Mouse (Mus musculus) CH12.LX (cell line): ENCODE measurements around the gene Tgfbi. TPM values are rescaled to one million over a fixed set of nuclear protein-coding genes. Genes with fewer than 3 reads are reported as not detected.

Source experiments
- DNase-seq: peaks from one replicate; pipeline ENCODE4 v3.0.0-alpha.2; 2013; ENCODE audit errors: extremely low read depth
- H3K27ac ChIP-seq: 2 replicates; pipeline ENCODE4 v1.5.1; 2012; ENCODE audit warnings: low read depth, mild to moderate bottlenecking, control low read depth, moderate library complexity; ENCODE audit not compliant: insufficient read depth
- H3K27me3 ChIP-seq: replicated peaks from 2 replicates; pipeline ENCODE3; 2012; ENCODE audit warnings: inconsistent platforms
- H3K36me3 ChIP-seq, 2 experiments: replicated peaks in 1 of 2; 2 replicates each; pipeline versions ENCODE3 to v1.6.1; 2012; ENCODE audit warnings: inconsistent platforms in 1 of 2, low read length in 1 of 2, mild to moderate bottlenecking in 1 of 2, mixed read lengths in 1 of 2, moderate library complexity in 1 of 2; ENCODE audit not compliant: control insufficient read depth in 1 of 2, insufficient read depth in 1 of 2
- H3K4me1 ChIP-seq, 2 experiments: 2 replicates each; pipeline ENCODE4 v1.6.1; 2012; ENCODE audit warnings: inconsistent platforms in 1 of 2, moderate library complexity in 1 of 2; ENCODE audit not compliant: insufficient read depth in 2 of 2, control insufficient read depth in 1 of 2
- H3K4me2 ChIP-seq: 2 replicates; pipeline ENCODE4 v1.6.1; 2012; ENCODE audit warnings: low read depth, mild to moderate bottlenecking, control low read depth; ENCODE audit not compliant: poor library complexity, insufficient read depth, severe bottlenecking
- H3K4me3 ChIP-seq, 3 experiments: fragments of 150-350 bp in 1 of 3; sonication (generic) in 1 of 3; replicated peaks in 1 of 3; 2 replicates each; pipeline versions ENCODE3 to v1.5.1; 2011 to 2012; ENCODE audit warnings: low read depth in 2 of 3, low read length in 2 of 3, mild to moderate bottlenecking in 2 of 3, moderate library complexity in 2 of 3, control low read depth in 1 of 3, improper control_type of control experiment in 1 of 3, inconsistent platforms in 1 of 3, mixed read lengths in 1 of 3; ENCODE audit not compliant: poor library complexity in 1 of 3
- H3K79me2 ChIP-seq: replicated peaks from 2 replicates; pipeline ENCODE4 v1.6.1; 2012; ENCODE audit warnings: mild to moderate bottlenecking, moderate library complexity; ENCODE audit not compliant: control insufficient read depth, poor library complexity, insufficient read depth, severe bottlenecking; ENCODE audit errors: extremely low read depth
- H3K9ac ChIP-seq: 2 replicates; pipeline ENCODE4 v1.6.1; 2012; ENCODE audit warnings: low read depth, mild to moderate bottlenecking, control low read depth, moderate library complexity; ENCODE audit not compliant: insufficient read depth
- H3K9me3 ChIP-seq: replicated peaks from 2 replicates; pipeline ENCODE3; 2012; ENCODE audit warnings: low read length, inconsistent platforms, mixed read lengths
- CHD1 ChIP-seq: IDR thresholded peaks from 2 replicates; pipeline ENCODE4 v1.6.1; 2012; ENCODE audit warnings: low read depth, low read length, improper control_type of control experiment, inconsistent platforms
- CTCF ChIP-seq, 2 experiments: IDR thresholded peaks in 1 of 2; conservative IDR thresholded peaks in 1 of 2; 2 replicates each; pipeline ENCODE4 v1.5.1; 2011 to 2012; ENCODE audit warnings: low read depth in 2 of 2, low read length in 2 of 2, improper control_type of control experiment in 1 of 2, inconsistent platforms in 1 of 2, mild to moderate bottlenecking in 1 of 2, moderate library complexity in 1 of 2
- GABPA ChIP-seq: IDR thresholded peaks from 2 replicates; pipeline ENCODE4 v1.6.1; 2012; ENCODE audit warnings: low read depth, low read length, improper control_type of control experiment, inconsistent platforms; ENCODE audit not compliant: insufficient replicate concordance
- IRF4 ChIP-seq: IDR thresholded peaks from 2 replicates; pipeline ENCODE4 v1.6.1; 2014; ENCODE audit warnings: low read depth, mild to moderate bottlenecking, inconsistent platforms, low read length, improper control_type of control experiment
- JUN ChIP-seq: IDR thresholded peaks from 2 replicates; pipeline ENCODE4 v1.6.1; 2011; ENCODE audit warnings: low read depth, mild to moderate bottlenecking, low read length, improper control_type of control experiment, moderate library complexity; ENCODE audit not compliant: insufficient read depth
- MAFK ChIP-seq: IDR thresholded peaks from 2 replicates; pipeline ENCODE4 v1.6.1; 2011; ENCODE audit warnings: low read length, improper control_type of control experiment; ENCODE audit not compliant: insufficient replicate concordance
- MAX ChIP-seq: IDR thresholded peaks from 2 replicates; pipeline ENCODE4 v1.6.1; 2011; ENCODE audit warnings: low read length, improper control_type of control experiment
- MAZ ChIP-seq: IDR thresholded peaks from 2 replicates; pipeline ENCODE4 v1.6.1; 2012; ENCODE audit warnings: low read depth, mild to moderate bottlenecking, inconsistent platforms, low read length, improper control_type of control experiment, moderate library complexity
- POLR2AphosphoS2 ChIP-seq: IDR thresholded peaks from 2 replicates; pipeline ENCODE4 v1.6.1; 2011; ENCODE audit warnings: low read depth, low read length, improper control_type of control experiment
- RAD21 ChIP-seq: IDR thresholded peaks from 2 replicates; pipeline ENCODE4 v1.6.1; 2011; ENCODE audit warnings: low read depth, mild to moderate bottlenecking, low read length, improper control_type of control experiment, moderate library complexity
- SMC3 ChIP-seq: IDR thresholded peaks from 2 replicates; pipeline ENCODE4 v1.6.1; 2011; ENCODE audit warnings: low read depth, low read length, improper control_type of control experiment
- TCF12 ChIP-seq: IDR thresholded peaks from 2 replicates; pipeline ENCODE4 v1.6.1; 2014; ENCODE audit warnings: low read depth, mild to moderate bottlenecking, inconsistent platforms, low read length, improper control_type of control experiment
- UBTF ChIP-seq: IDR thresholded peaks from 2 replicates; pipeline ENCODE4 v1.6.1; 2012; ENCODE audit warnings: low read depth, mild to moderate bottlenecking, inconsistent platforms, low read length, improper control_type of control experiment, moderate library complexity
- USF2 ChIP-seq: conservative IDR thresholded peaks from 2 replicates; pipeline ENCODE4 v1.6.1; 2011; ENCODE audit warnings: low read depth, low read length, improper control_type of control experiment
- ZMIZ1 ChIP-seq: IDR thresholded peaks from 2 replicates; pipeline ENCODE4 v1.6.1; 2012; ENCODE audit warnings: low read depth, mild to moderate bottlenecking, inconsistent platforms, low read length, improper control_type of control experiment
- ZNF384 ChIP-seq: IDR thresholded peaks from 2 replicates; pipeline ENCODE4 v1.6.1; 2012; ENCODE audit warnings: low read depth, low read length, improper control_type of control experiment, inconsistent platforms
- dilution Hi-C: fragments of 300-500 bp; cut with MboI; formaldehyde crosslinking; loops from 2 replicates; pipeline ENCODE4 v1.14.3; 2020; ENCODE audit warnings: low sequenced_read_pairs; ENCODE audit not compliant: extremely low pct_unique_long_range_greater_than_20kb, extremely low pct_ligation_motif_present
- in situ Hi-C: fragments of 300-500 bp; cut with MboI; formaldehyde crosslinking; loops from 3 replicates; pipeline ENCODE4 v1.14.3; 2019; ENCODE audit warnings: low sequenced_read_pairs, low pct_ligation_motif_present, low pct_unique_long_range_greater_than_20kb, mixed read lengths
- polyA plus RNA-seq: library from polyadenylated mRNA; unstranded; fragments of >175 nt; gene quantifications from 2 replicates; pipeline ENCODE4 v1.2.1, GENCODE M21; 2012; ENCODE audit warnings: low read depth; ENCODE audit not compliant: insufficient read length
- total RNA-seq, 2 experiments: library from RNA; depleted of rRNA; stranded (reverse); fragments of 300-350 nt in 1 of 2; fragments of >200 nt in 1 of 2; gene quantifications; 2 replicates each; pipeline ENCODE4 v1.2.3; 2012 to 2014

The Tgfbi gene
- total and polyA plus RNA-seq, 3 experiments = not detected

DNA sequence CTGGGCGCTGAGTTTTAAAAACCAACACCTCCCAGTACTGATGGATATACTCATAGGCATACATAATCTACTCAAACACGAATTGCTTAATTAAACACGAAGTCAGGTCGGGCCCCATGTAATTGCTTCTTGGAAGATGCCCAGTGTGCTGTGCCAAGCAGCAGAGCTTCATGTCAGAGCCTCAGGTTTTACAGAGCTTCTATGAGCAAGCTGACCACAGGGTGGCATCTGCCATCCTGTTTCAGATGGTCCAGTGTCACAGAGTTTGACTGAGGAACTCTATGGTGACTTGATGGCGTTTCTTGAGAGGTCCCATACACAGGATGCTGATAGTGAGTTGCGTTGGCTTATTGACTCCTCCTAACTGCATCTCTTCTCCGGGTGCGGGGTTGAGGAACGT, 6.5 kb downstream of the Tgfbi start:
- Histone ChIP-seq H3K9ac (no peak overlapping the region), H3K4me1 (no peaks in the 10 kb centered on the region), H3K4me2 (no peak overlapping the region), H3K36me3 (no peaks in the 10 kb centered on the region), H3K4me3 (no peak overlapping the region), H3K9me3 (no peaks in the 10 kb centered on the region), H3K79me2 (no peaks in the 10 kb centered on the region), H3K27ac (no peak overlapping the region), H3K27me3 (peaks cover 87% of the 10 kb centered on the region)
- in situ Hi-C loops = no loop called here
- DNase-seq = no peak
- dilution Hi-C loops = no loop called here
- TF ChIP-seq MAFK = no peak
- TF ChIP-seq UBTF = no peak
- peak in 1 of 2 experiments; percentile 24; a peak in 2 of 4 replicates for TF ChIP-seq CTCF (conservative IDR thresholded peaks at IDR 0.05 in 1 of 2, IDR thresholded peaks at IDR 0.05 in 1 of 2; ENCODE audit: low read depth in 2 of 2, low read length in 2 of 2)
- TF ChIP-seq SMC3 = peak; percentile 13
- TF ChIP-seq POLR2AphosphoS2 = no peak
- no peak for TF ChIP-seq MAX
- TF ChIP-seq ZMIZ1 = no peak
- TF ChIP-seq USF2 = no peak
- no peak for TF ChIP-seq IRF4
- no peak for TF ChIP-seq GABPA

DNA sequence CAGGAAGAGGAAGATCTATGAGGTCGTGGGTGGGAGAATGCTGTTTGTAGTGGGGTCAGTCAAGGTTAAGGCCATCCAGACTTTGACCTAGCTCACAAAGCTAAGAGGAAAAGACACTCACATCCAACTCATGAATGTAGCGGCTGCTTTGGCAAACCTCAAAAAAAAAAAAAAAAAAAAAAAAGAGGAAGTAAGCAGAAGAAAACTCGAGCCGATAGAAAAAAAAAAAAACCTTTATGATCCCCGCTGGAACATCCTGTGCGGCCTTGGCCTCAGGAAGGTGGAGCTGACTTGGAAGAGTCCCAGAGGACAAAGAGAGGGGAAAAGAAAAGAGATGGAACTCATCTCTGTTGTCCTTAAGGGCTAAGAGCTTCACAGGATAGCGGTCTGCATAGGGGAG, 7.1 kb downstream of the Tgfbi start:
- H3K36me3 ChIP-seq = no peaks in the 10 kb centered on the region
- peaks cover 86% of the 10 kb centered on the region for H3K27me3 ChIP-seq
- no peak for TF ChIP-seq TCF12
- TF ChIP-seq MAFK = no peak
- peak; percentile 91 for TF ChIP-seq ZNF384
- no peak for TF ChIP-seq MAZ
- peak; percentile 3 for DNase-seq
- H3K9me3 ChIP-seq = no peaks in the 10 kb centered on the region
- H3K79me2 ChIP-seq = no peaks in the 10 kb centered on the region
- dilution Hi-C loops = no loop called here
- H3K4me1 ChIP-seq = no peaks in the 10 kb centered on the region
- H3K4me3 ChIP-seq = no peak overlapping the region
- H3K9ac ChIP-seq = no peak overlapping the region
- in situ Hi-C loops = no loop called here
- no peak overlapping the region for H3K27ac ChIP-seq
- no peak overlapping the region for H3K4me2 ChIP-seq

GRCm38 (mm10) chr13:56617197-56617596, 7.9 kb downstream of the Tgfbi start:
- H3K79me2 ChIP-seq = no peaks in the 10 kb centered on the region
- no peaks in the 10 kb centered on the region for H3K4me1 ChIP-seq
- dilution Hi-C loops = no loop called here
- peaks cover 86% of the 10 kb centered on the region for H3K27me3 ChIP-seq
- no peak overlapping the region for H3K4me3 ChIP-seq
- DNase-seq = no peak
- no peak overlapping the region for H3K4me2 ChIP-seq
- no peak overlapping the region for H3K9ac ChIP-seq
- in situ Hi-C loops = no loop called here
- H3K9me3 ChIP-seq = no peaks in the 10 kb centered on the region
- TF ChIP-seq JUN (no peak), RAD21 (no peak), USF2 (no peak), CHD1 (no peak), ZNF384 (no peak), ZMIZ1 (no peak)
- H3K27ac ChIP-seq = no peak overlapping the region
- no peaks in the 10 kb centered on the region for H3K36me3 ChIP-seq
